Mouse (Mus musculus): Measurements from ENCODE around the gene Mrgpre. TPM values are rescaled to one million over a fixed set of nuclear protein-coding genes. Genes with fewer than 3 reads are reported as not detected.
A peak's percentile ranks its signal among the peaks of the same experiment; 100 is the strongest.

The Mrgpre gene
- polyA plus RNA-seq, 1 experiment = 2.8 TPM

DNA sequence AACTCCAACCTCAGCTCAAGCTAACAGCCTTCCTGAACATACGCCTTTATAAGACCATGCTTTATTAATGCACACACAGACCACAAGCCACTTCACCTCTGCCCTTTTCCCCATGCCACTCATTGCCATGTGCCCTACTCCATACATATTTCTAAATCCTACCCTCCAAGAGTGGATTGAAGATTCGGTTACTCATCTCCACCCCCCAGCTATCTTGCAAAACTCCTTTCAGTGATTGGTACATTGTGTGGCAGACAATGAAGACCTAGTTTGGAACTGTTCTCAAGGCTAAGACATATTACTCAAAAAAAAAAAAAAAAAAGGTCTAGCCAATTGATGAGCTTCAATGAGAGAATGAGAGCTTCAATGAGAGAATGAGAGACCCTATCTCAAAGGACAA is 42.7 kb upstream of the Mrgpre start:
- H3K4me3 ChIP-seq (ENCODE audit: insufficient read depth, low read depth, low read length) = no peak overlapping the region
- TF ChIP-seq CTCF (conservative IDR thresholded peaks at IDR 0.05; ENCODE audit: insufficient read depth, insufficient read length, low read depth, low read length) = no peak
- no peak for TF ChIP-seq POLR2A (IDR thresholded peaks at IDR 0.05; ENCODE audit: low read depth, low read length)
- no peak for DNase-seq
- no peaks in the 10 kb centered on the region for H3K27me3 ChIP-seq (replicated peaks; ENCODE audit: control insufficient read depth, insufficient read depth, low read length)
- no peaks in the 10 kb centered on the region for H3K36me3 ChIP-seq (ENCODE audit: control insufficient read depth, insufficient read depth, low read length)
- peaks cover 11% of the 10 kb centered on the region; the same call in 1 of the 2 replicates for H3K4me1 ChIP-seq (ENCODE audit: control insufficient read depth, insufficient read depth, low read length)
- WGBS = 93% methylated on average over 2 of the region's 2 CpGs
- H3K27ac ChIP-seq (ENCODE audit: insufficient read depth, low read depth, low read length) = no peak overlapping the region

DNA sequence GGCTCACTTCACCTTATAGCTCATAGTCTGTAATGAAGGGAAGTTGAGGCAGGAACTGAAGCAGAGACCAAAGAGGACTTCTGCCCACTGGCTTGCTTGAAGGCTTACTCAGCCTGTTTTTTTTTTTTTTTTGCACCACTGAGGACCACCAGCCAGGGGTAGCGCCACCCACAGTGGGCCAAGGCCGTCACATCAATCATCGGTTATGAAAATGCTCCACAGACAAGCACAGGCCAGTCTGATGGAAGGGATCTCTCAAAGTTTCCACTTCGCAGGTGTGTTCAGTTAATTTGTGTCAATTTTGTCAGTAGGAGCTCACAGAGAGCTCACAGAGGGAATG is 38.9 kb upstream of the Mrgpre start:
- TF ChIP-seq POLR2A (IDR thresholded peaks at IDR 0.05; ENCODE audit: low read depth, low read length) = no peak
- no peak for TF ChIP-seq CTCF (conservative IDR thresholded peaks at IDR 0.05; ENCODE audit: insufficient read depth, insufficient read length, low read depth, low read length)
- no peaks in the 10 kb centered on the region; the same call in 1 of the 2 replicates for H3K36me3 ChIP-seq (ENCODE audit: control insufficient read depth, insufficient read depth, low read length)
- peak overlapping the region; percentile 39 for H3K4me3 ChIP-seq (ENCODE audit: insufficient read depth, low read depth, low read length)
- peaks cover 19% of the 10 kb centered on the region; the same call in 1 of the 2 replicates for H3K4me1 ChIP-seq (ENCODE audit: control insufficient read depth, insufficient read depth, low read length)
- no peaks in the 10 kb centered on the region for H3K27me3 ChIP-seq (replicated peaks; ENCODE audit: control insufficient read depth, insufficient read depth, low read length)
- WGBS = 76% methylated on average over 4 of the region's 4 CpGs
- peak overlapping the region; percentile 95 for H3K27ac ChIP-seq (ENCODE audit: insufficient read depth, low read depth, low read length)
- DNase-seq = peak; percentile 12

DNA sequence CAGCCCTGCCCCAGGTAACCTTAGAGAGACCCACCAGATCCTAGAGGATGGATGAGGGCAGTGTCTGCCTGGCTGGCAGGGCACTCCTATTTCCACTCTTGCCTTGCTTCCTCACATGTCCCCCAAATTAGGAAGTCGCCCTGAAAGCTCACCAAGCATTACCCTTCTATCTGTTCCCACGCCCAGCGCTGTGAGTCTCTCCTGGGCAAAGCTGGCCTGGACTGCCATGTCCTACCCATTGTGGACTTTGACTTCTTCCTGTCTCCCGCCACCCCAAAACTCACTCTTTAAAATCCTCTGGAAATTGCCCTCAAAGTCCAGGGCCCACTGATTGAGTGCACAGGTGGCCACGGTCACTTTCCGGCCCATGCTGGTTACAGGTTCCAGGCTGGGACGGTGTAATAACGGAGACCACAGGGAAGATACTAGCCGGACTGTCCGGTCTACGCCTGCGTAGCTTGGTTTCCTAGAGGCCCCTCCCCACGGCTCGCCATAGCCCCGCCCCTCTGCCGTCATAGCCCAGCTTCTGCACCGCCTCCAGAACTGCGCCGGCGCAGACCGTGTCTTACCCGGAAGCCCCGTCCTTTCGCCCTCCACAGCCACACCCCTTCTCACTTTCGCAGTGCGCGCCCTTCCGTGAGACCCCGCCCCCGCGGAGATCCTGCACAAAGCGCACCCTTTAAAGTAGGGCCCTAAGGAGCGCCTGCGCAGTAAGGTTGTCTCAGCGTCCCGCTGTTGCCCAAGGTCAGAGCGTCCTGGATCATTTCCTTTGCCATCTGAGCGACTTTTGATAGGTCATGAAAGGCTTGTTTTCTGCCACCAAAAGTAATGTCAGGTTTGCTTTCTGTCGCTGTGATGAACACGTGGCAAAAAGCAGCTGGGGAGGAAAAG is 38.3 kb upstream of the Mrgpre start, which contains the start of the genes Nadsyn1 and Dhcr7:
Gene Nadsyn1 (minus strand): TSS at position 475 of the 891 bp plus-strand sequence.
Gene Dhcr7 (plus strand): TSS at position 771 of the 891 bp plus-strand sequence.
- WGBS = under 1% methylated on average over 40 of the region's 40 CpGs
- peaks cover 19% of the 10 kb centered on the region; the same call in 1 of the 2 replicates for H3K4me1 ChIP-seq (ENCODE audit: control insufficient read depth, insufficient read depth, low read length)

DNA sequence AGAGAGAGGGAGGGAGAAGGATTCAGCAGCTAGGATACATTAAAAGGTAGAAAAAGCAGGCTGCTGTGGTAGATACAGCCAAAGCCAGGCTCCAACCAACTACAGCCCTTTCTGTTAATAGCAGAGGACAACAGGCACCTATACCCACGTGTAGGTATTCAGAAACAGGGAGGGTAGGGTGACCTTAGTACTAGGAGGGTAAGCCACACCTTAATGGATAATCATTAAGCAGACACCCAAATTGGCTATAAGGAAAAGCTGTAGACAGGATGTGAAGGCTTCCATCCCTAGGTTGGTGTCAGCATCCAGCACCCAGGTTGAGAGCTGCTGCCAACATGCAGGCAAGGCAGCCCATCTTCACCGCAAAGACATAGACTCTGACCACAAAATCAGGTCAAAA is 36.9 kb upstream of the Mrgpre start:
- TF ChIP-seq POLR2A (IDR thresholded peaks at IDR 0.05; ENCODE audit: low read depth, low read length) = no peak
- no peak for TF ChIP-seq CTCF (conservative IDR thresholded peaks at IDR 0.05; ENCODE audit: insufficient read depth, insufficient read length, low read depth, low read length)
- WGBS = 55% methylated on average over 2 of the region's 2 CpGs
- peak; percentile 54 for DNase-seq

More for the DNA sequence above, 38.3 kb upstream of the Mrgpre start, which contains the start of the genes Nadsyn1 and Dhcr7:
- Histone ChIP-seq H3K27ac (ENCODE audit: insufficient read depth, low read depth, low read length) (peak within 1 kb of the TSS; percentile 95), H3K4me3 (ENCODE audit: insufficient read depth, low read depth, low read length) (peak within 1 kb of the TSS; percentile 81), H3K27me3 (replicated peaks; ENCODE audit: control insufficient read depth, insufficient read depth, low read length) (no peaks in the 10 kb centered on the region), H3K36me3 (ENCODE audit: control insufficient read depth, insufficient read depth, low read length) (no peaks in the 10 kb centered on the region; the same call in 1 of the 2 replicates)
- TF ChIP-seq POLR2A (IDR thresholded peaks at IDR 0.05; ENCODE audit: low read depth, low read length) (peak; percentile 89), CTCF (conservative IDR thresholded peaks at IDR 0.05; ENCODE audit: insufficient read depth, insufficient read length, low read depth, low read length) (no peak)
- DNase-seq = peak; percentile 100

DNA sequence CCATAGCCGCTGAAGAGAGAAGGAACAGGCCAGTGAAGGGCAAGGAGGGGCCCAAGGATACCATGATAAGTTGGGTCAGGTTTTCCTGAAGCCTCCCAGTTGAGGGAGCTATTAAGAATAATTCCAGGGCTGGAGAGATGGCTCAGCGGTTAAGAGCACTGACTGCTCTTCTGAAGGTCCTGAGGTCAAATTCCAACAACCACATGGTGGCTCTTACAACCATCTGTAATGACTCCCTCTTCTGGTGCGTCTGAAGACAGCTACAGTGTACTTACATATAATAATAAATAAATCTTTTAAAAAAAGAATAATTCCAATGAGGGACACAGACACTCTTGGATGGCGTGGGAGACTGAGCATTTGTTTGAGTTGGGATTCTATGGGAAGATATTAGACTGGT is 34.9 kb upstream of the Mrgpre start:
- no peak for TF ChIP-seq CTCF (conservative IDR thresholded peaks at IDR 0.05; ENCODE audit: insufficient read depth, insufficient read length, low read depth, low read length)
- TF ChIP-seq POLR2A (IDR thresholded peaks at IDR 0.05; ENCODE audit: low read depth, low read length) = no peak
- peaks cover 3% of the 10 kb centered on the region; the same call in 1 of the 2 replicates for H3K36me3 ChIP-seq (ENCODE audit: control insufficient read depth, insufficient read depth, low read length)
- H3K27ac ChIP-seq (ENCODE audit: insufficient read depth, low read depth, low read length) = no peak overlapping the region
- no peaks in the 10 kb centered on the region for H3K27me3 ChIP-seq (replicated peaks; ENCODE audit: control insufficient read depth, insufficient read depth, low read length)
- peak; percentile 54 for DNase-seq
- 62% methylated on average over 4 of the region's 4 CpGs for WGBS
- no peak overlapping the region for H3K4me3 ChIP-seq (ENCODE audit: insufficient read depth, low read depth, low read length)
- peaks cover 19% of the 10 kb centered on the region; the same call in 1 of the 2 replicates for H3K4me1 ChIP-seq (ENCODE audit: control insufficient read depth, insufficient read depth, low read length)

More for the DNA sequence above, 36.9 kb upstream of the Mrgpre start:
- Histone ChIP-seq H3K4me1 (ENCODE audit: control insufficient read depth, insufficient read depth, low read length) (peaks cover 19% of the 10 kb centered on the region; the same call in 1 of the 2 replicates), H3K36me3 (ENCODE audit: control insufficient read depth, insufficient read depth, low read length) (peaks cover 2% of the 10 kb centered on the region; the same call in 1 of the 2 replicates), H3K4me3 (ENCODE audit: insufficient read depth, low read depth, low read length) (no peak overlapping the region), H3K27ac (ENCODE audit: insufficient read depth, low read depth, low read length) (no peak overlapping the region), H3K27me3 (replicated peaks; ENCODE audit: control insufficient read depth, insufficient read depth, low read length) (no peaks in the 10 kb centered on the region)

DNA sequence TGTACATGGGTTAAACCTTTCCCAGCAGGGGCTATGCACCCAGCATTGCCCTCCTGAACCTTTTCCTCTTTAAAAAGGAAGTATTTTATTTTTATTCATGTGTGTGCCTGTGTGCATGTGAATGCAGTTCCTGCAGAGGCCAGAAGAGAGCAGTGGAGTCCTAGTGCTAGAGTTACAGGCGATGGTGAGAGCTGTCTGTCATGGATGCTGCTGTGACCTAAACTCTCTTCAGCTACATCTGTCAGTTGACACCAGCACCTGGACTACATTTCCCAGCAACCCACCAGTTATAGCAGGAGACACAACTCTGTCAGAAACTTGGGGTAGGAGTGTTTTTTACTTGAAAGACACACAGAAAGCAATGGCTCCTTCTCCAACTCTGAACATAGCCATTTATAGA is 24.6 kb upstream of the Mrgpre start:
- Histone ChIP-seq H3K27me3 (replicated peaks; ENCODE audit: control insufficient read depth, insufficient read depth, low read length) (no peaks in the 10 kb centered on the region), H3K36me3 (ENCODE audit: control insufficient read depth, insufficient read depth, low read length) (no peaks in the 10 kb centered on the region), H3K4me1 (ENCODE audit: control insufficient read depth, insufficient read depth, low read length) (no peaks in the 10 kb centered on the region), H3K27ac (ENCODE audit: insufficient read depth, low read depth, low read length) (no peak overlapping the region), H3K4me3 (ENCODE audit: insufficient read depth, low read depth, low read length) (no peak overlapping the region)
- no peak for DNase-seq
- TF ChIP-seq CTCF (conservative IDR thresholded peaks at IDR 0.05; ENCODE audit: insufficient read depth, insufficient read length, low read depth, low read length) = peak; percentile 62
- TF ChIP-seq POLR2A (IDR thresholded peaks at IDR 0.05; ENCODE audit: low read depth, low read length) = no peak
- 65% methylated on average over 1 of the region's 1 CpGs for WGBS

DNA sequence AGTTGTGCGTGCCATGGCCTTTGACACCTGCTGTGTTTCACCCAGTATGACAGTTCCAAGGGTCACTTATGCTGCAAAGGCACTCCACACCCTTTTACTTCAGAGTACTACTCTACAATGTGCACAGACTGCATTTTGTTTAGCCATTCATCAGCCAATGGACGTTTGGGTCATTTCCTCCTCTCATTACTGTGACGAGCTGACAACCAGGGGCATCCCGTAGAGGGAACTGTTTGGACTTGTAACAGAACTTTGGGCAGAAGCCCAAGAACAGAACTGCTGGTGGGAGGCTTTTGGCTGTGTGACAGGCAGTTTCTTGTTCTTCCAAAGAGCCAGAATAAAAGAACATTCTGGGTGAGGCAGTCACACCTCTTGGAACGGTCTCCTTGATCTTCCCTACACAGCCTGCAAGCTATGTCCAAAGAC is 20.9 kb upstream of the Mrgpre start:
- Histone ChIP-seq H3K36me3 (ENCODE audit: control insufficient read depth, insufficient read depth, low read length) (peaks cover 2% of the 10 kb centered on the region; the same call in 1 of the 2 replicates), H3K27ac (ENCODE audit: insufficient read depth, low read depth, low read length) (no peak overlapping the region), H3K4me1 (ENCODE audit: control insufficient read depth, insufficient read depth, low read length) (no peaks in the 10 kb centered on the region), H3K27me3 (replicated peaks; ENCODE audit: control insufficient read depth, insufficient read depth, low read length) (no peaks in the 10 kb centered on the region), H3K4me3 (ENCODE audit: insufficient read depth, low read depth, low read length) (no peak overlapping the region)
- peak; percentile 62 for DNase-seq
- TF ChIP-seq POLR2A (IDR thresholded peaks at IDR 0.05; ENCODE audit: low read depth, low read length) (no peak), CTCF (conservative IDR thresholded peaks at IDR 0.05; ENCODE audit: insufficient read depth, insufficient read length, low read depth, low read length) (no peak)
- WGBS = 37% methylated on average over 5 of the region's 5 CpGs
